Mouse (Mus musculus) midbrain, embryonic 14.5 days (tissue): Measurements from ENCODE around the gene Endov. TPM values are rescaled to one million over a fixed set of nuclear protein-coding genes. Genes with fewer than 3 reads are reported as not detected.

Experiments used
- ATAC-seq: fragments of 200-750 bp; cut with Nextera tagmentation; 2 replicates; pipeline ENCODE4 v1.8.0; 2017; ENCODE audit warnings: moderate number of reproducible peaks, moderate library complexity; ENCODE audit not compliant: low FRiP score, low TSS enrichment
- DNase-seq: peaks from one replicate; pipeline ENCODE4 v3.0.0-alpha.2; 2015
- H3K27ac ChIP-seq: fragments of 300-500 bp; sonication (generic); replicated peaks from 2 replicates; pipeline ENCODE4 v1.5.1; 2014; ENCODE audit warnings: mild to moderate bottlenecking, low read depth, low read length, moderate library complexity
- H3K27me3 ChIP-seq: fragments of 300-500 bp; sonication (generic); 2 replicates; pipeline ENCODE4 v1.6.1; 2014; ENCODE audit warnings: low read length, control low read depth, mixed read lengths; ENCODE audit not compliant: control insufficient read depth, insufficient read depth
- H3K36me3 ChIP-seq: fragments of 300-500 bp; sonication (generic); 2 replicates; pipeline ENCODE4 v1.6.1; 2014; ENCODE audit warnings: low read length, control low read depth; ENCODE audit not compliant: control insufficient read depth, insufficient read depth
- H3K4me1 ChIP-seq: fragments of 300-500 bp; sonication (generic); 2 replicates; pipeline ENCODE4 v1.6.1; 2014; ENCODE audit warnings: mild to moderate bottlenecking, antibody characterized with exemption, low read length, control low read depth; ENCODE audit not compliant: control insufficient read depth, insufficient read depth
- H3K4me2 ChIP-seq: fragments of 300-500 bp; sonication (generic); 2 replicates; pipeline ENCODE4 v1.6.1; 2014; ENCODE audit warnings: mild to moderate bottlenecking, low read length, moderate library complexity
- H3K4me3 ChIP-seq: fragments of 300-500 bp; sonication (generic); replicated peaks from 2 replicates; pipeline ENCODE4 v1.5.1; 2014; ENCODE audit warnings: low read depth, low read length
- H3K9ac ChIP-seq: fragments of 300-500 bp; sonication (generic); replicated peaks from 2 replicates; pipeline ENCODE4 v1.6.1; 2014; ENCODE audit warnings: mild to moderate bottlenecking, low read length, moderate library complexity
- H3K9me3 ChIP-seq: fragments of 300-500 bp; sonication (generic); 2 replicates; pipeline ENCODE4 v1.6.1; 2016; ENCODE audit warnings: low read length, control low read depth, mixed read lengths; ENCODE audit not compliant: control insufficient read depth
- WGBS: fragments of 180-500 bp; shearing (Covaris S2); extraction: QIAGEN DNeasy Blood & Tissue Kit; methylation state at CpG from one replicate; pipeline ENCODE4 v1.1.7; 2014; 5-methylcytosine and 5-hydroxymethylcytosine counted together
- polyA plus RNA-seq: library from polyadenylated mRNA; unstranded; fragments of >200 nt; fragmentation: Nextera tagmentation; extraction: Ambion mirVana; gene quantifications from 2 replicates; pipeline ENCODE4 v1.2.1, GENCODE M21; 2014

Endov gene
- polyA plus RNA-seq, 1 experiment from 2014 or later, result 21.2 TPM

DNA sequence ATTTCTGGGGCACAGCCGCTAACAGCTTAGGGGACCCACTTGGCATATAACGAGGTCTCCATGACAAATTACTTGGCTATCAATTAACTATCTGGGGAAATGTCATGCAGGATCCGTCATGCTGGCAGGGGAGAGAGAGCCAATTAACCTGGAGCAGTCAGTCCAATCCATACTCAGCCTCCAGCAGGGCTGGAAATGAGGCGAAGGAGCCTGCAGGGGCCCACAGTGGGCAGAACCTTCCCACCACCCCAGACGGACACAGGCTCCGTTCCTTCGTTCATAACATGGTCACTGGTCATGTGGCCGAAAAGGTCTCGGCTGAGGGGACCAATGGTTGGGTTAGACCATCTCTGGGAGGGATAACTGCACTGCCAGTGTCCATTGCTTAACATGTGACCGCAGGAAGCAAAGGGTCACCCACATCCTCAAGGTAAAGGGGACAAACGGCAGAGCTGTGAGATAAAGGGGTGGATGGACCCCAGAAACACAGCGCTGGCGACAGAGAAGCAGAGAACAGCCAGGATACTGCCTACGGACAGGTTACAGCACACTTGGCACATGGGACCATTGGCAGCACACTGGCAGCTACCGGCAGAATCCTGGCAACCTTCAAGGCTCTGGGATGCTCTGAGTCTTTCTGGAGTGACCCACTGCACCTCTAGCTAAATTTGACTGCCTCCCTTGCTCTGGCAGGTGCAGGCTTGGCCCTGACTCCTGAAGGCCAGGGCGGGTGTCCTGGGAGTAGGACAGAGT, 23.1 kb downstream of the Endov start:
- peak overlapping the region; percentile 9; the same call in 1 of the 2 replicates for H3K4me3 ChIP-seq
- peak overlapping the region; percentile 35; the same call in 1 of the 2 replicates for H3K9ac ChIP-seq
- DNase-seq (peak; percentile 46), ATAC-seq (no peak)
- peaks cover 32% of the 10 kb centered on the region for H3K4me1 ChIP-seq
- no peaks in the 10 kb centered on the region for H3K36me3 ChIP-seq
- H3K9me3 ChIP-seq, result no peaks in the 10 kb centered on the region
- no peaks in the 10 kb centered on the region for H3K27me3 ChIP-seq
- peak overlapping the region; percentile 43 for H3K4me2 ChIP-seq
- H3K27ac ChIP-seq, result peak overlapping the region; percentile 87
- 37% methylated on average over 16 of the region's 16 CpGs for WGBS

- ATAC-seq (peak; percentile 85), DNase-seq (peak; percentile 88)
- H3K4me1 ChIP-seq, result peaks cover 30% of the 10 kb centered on the region
- 3% methylated on average over 21 of the region's 21 CpGs for WGBS
- H3K9me3 ChIP-seq, result no peaks in the 10 kb centered on the region
- H3K36me3 ChIP-seq, result no peaks in the 10 kb centered on the region
- H3K27me3 ChIP-seq, result no peaks in the 10 kb centered on the region
- peak overlapping the region; percentile 87 for H3K27ac ChIP-seq
- H3K4me2 ChIP-seq, result peak overlapping the region; percentile 43
- H3K9ac ChIP-seq, result peak overlapping the region; percentile 35
- H3K4me3 ChIP-seq, result peak overlapping the region; percentile 9; the same call in 1 of the 2 replicates
Measured at GRCm38 (mm10) chr11:119514967-119515636, 24.0 kb downstream of the Endov start.

DNA sequence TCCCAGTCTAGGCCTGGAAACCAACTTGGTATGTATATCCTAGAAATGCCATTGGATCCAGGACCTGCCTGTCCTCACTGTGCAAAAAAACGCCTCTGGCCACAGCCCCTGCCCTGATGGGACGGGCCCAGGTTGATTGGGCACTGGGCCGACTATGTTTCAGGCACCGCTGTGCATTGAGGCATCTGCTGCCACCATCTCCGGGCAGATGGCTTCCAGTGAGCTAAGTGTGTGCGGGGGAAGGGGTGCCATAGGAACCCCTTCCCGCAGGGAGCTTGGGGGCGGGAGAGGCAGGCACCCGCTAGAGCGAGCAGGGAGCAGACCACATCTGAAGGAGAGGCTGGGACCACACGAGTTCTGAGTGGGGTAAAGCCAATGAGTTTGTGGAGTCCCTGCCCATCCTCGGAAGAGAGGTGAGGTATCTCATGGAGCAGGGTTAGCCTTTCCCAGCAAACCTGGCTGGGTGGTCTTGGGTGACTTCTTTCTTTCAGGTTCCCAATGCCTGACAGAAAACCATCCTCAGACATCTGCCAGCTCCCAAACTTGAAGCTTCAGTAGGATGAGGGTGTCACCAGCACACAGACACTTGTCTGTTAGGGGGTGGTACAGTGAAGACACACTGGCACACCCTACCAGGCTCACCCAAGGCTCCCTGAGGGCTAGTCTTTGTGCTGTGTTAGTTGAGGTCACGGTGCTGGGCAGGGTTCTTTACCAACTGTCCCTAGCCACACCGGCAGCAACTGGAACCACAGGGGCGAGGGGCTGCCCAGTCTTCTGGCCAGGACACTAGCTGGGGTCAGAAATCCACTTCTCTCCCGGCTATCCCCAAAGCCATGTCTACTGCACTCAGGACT, 24.9 kb downstream of the Endov start:
- Histone ChIP-seq H3K4me3 (no peak overlapping the region), H3K27ac (peak overlapping the region; percentile 87), H3K27me3 (no peaks in the 10 kb centered on the region), H3K9me3 (no peaks in the 10 kb centered on the region), H3K4me2 (peak overlapping the region; percentile 43; the same call in 1 of the 2 replicates), H3K36me3 (no peaks in the 10 kb centered on the region), H3K4me1 (peaks cover 30% of the 10 kb centered on the region), H3K9ac (no peak overlapping the region)
- 70% methylated on average over 16 of the region's 16 CpGs for WGBS
- ATAC-seq (no peak), DNase-seq (no peak)

- no peak overlapping the region for H3K27ac ChIP-seq
- H3K36me3 ChIP-seq, result no peaks in the 10 kb centered on the region
- H3K27me3 ChIP-seq, result no peaks in the 10 kb centered on the region
- 66% methylated on average over 12 of the region's 12 CpGs for WGBS
- H3K9me3 ChIP-seq, result no peaks in the 10 kb centered on the region
- peaks cover 30% of the 10 kb centered on the region for H3K4me1 ChIP-seq
- H3K4me3 ChIP-seq, result no peak overlapping the region
- H3K9ac ChIP-seq, result no peak overlapping the region
- ATAC-seq (no peak), DNase-seq (peak; percentile 54)
- no peak overlapping the region for H3K4me2 ChIP-seq
Measured at GRCm38 (mm10) chr11:119516677-119517361, 25.7 kb downstream of the Endov start.

DNA sequence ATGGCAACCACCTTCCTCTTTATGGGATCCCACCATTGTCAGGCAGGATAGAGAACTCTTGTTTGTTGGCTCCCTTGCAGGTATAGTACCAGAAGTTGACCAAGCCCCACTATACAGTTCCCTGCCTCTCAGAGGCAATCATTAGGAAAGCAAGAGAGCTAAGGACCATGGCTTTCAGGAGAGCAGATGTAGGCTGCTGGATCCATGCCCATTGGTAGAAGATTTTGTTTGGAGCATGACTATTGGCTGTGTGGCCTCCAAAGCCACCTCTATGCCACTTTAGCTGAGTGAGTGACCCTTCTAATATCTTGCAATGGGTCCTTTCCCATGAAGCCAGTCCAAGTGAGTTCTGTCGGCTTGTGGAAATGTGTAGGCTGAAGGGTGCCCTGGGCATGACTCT, 28.2 kb downstream of the Endov start:
- Histone ChIP-seq H3K4me2 (no peak overlapping the region), H3K4me3 (no peak overlapping the region), H3K9ac (no peak overlapping the region), H3K4me1 (peaks cover 19% of the 10 kb centered on the region), H3K9me3 (no peaks in the 10 kb centered on the region), H3K27ac (no peak overlapping the region), H3K36me3 (no peaks in the 10 kb centered on the region), H3K27me3 (no peaks in the 10 kb centered on the region)
- 100% methylated on average over 1 of the region's 1 CpGs for WGBS
- DNase-seq (no peak), ATAC-seq (no peak)

- Histone ChIP-seq H3K27me3 (no peaks in the 10 kb centered on the region), H3K9ac (no peak overlapping the region), H3K4me1 (peaks cover 17% of the 10 kb centered on the region), H3K4me2 (no peak overlapping the region), H3K4me3 (no peak overlapping the region), H3K36me3 (no peaks in the 10 kb centered on the region), H3K9me3 (no peaks in the 10 kb centered on the region), H3K27ac (no peak overlapping the region)
- WGBS, result 80% methylated on average over 5 of the region's 5 CpGs
- DNase-seq (no peak), ATAC-seq (no peak)
Measured at GRCm38 (mm10) chr11:119520005-119520712, 29.0 kb downstream of the Endov start.

DNA sequence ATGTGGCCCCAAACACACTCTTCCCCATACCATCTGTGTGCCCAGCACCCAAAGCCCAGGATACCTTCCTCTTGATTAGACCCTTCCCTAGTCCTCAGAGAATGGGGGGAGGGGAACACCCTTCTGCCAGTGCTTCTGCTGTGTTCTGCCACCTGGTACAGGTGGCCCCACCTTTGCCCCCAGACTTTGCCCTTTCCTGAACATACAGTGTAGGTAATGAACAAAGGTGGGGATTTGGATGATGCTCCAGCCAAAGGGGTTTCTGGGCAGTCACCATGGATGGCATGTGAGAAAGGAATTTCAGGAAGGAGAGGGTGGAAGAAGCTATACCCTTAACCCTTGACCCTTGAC, 29.5 kb downstream of the Endov start:
- Histone ChIP-seq H3K36me3 (no peaks in the 10 kb centered on the region), H3K27ac (no peak overlapping the region), H3K4me3 (no peak overlapping the region), H3K4me1 (peaks cover 11% of the 10 kb centered on the region), H3K27me3 (no peaks in the 10 kb centered on the region), H3K9ac (no peak overlapping the region), H3K9me3 (no peaks in the 10 kb centered on the region), H3K4me2 (no peak overlapping the region)
- no peak for DNase-seq
- no peak for ATAC-seq
